Mouse (Mus musculus) lung, adult 10 weeks (tissue): ENCODE data around the gene Sox9. TPM values are rescaled to one million over a fixed set of nuclear protein-coding genes. Genes with fewer than 3 reads are reported as not detected.

Source experiments
- polyA plus RNA-seq: library from polyadenylated mRNA; stranded (reverse); fragments of 350-450 nt; fragmentation: Illumina TruSeq; extraction: RNeasy Lipid Tissue Mini Kit (QIAGEN cat#74804); gene quantifications from one replicate; pipeline ENCODE4 v1.2.3, GENCODE M21; 2014; ENCODE audit warnings: low read depth, low replicate concordance; ENCODE audit not compliant: insufficient read depth

The Sox9 gene
- 0.18 TPM for polyA plus RNA-seq

GRCm38 (mm10) chr11:112781994-112782356 is at the start of gene Sox9:
Sox9 (plus strand) TSS chr11:112782224.

